Mouse (Mus musculus) kidney, postnatal 25 days (tissue): Measurements from ENCODE around the gene 1700028K03Rik.
A peak's percentile ranks its signal among the peaks of the same experiment; 100 is the strongest.

ENCODE experiments used
- DNase-seq, 2 experiments: peaks; one replicate each; pipeline ENCODE4 v3.0.0; 2021; ENCODE audit warnings: mixed read lengths in 2 of 2

The 1700028K03Rik gene

GRCm38 (mm10) chr5:107547955-107548354, 13.4 kb downstream of the 1700028K03Rik start:
- no peak for DNase-seq

DNA sequence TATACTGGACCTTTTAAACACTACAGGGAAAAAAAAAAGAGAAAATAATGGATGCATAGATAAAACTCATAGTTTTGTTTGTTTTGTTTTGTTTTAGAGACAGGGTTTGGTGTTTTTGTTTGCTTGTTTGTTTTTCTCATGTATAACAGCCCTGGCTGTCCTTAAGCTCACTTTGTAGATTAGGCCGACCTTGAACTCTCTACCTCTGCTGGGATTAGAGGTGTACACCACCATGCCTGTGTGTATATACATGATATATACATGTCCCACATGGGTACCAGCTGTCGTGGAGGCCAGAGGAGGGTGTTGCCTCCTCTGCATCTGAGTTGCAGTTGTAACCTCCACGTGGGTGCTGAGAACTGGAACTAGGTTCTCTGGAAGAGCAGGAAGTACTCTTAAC, 13.9 kb downstream of the 1700028K03Rik start:
- DNase-seq: no peak

- DNase-seq: no peak
These were observed 19.8 kb downstream of the 1700028K03Rik start for GRCm38 (mm10) chr5:107554336-107554735.

DNA sequence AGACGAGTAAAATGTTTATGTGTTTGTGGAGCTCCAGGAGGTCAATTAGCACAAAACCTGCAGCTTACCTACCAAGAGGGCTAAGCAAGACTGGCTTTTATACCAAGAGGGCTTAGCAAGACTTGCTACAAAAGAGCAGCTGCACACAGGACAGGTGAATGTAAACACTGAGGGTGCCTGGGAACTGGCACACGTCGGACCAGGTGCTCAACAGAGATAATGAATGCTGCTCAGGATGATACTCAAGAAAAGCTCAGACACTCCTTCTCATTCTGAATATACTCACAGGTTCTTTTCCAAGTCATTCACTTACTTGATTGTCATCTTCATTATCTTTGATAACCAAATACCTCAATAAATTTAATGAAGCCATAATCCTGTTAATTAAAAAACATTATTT, 22.5 kb downstream of the 1700028K03Rik start:
- no peak for DNase-seq

DNA sequence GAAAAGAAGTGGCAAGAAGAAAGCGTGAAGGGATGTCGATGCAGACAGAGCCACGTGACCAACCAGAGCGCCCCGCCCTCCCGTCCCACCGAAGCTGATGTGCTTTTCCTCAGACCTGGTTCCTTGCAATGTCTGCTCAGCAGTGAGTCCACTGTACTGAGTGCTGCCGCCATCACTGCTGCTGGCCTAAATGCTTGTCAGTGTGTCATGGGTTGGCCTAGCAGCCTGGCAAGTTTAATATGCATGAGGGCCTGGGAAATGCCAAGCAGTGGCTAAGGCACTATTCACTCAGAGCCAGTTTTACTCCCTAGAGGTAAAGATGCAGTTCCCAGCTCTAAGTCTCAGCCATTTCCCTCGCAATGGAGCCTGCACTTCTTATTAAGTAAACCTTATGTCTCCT, 34.6 kb downstream of the 1700028K03Rik start:
- no peak for DNase-seq

- DNase-seq: peak; percentile 89 to 94
These were observed 63.0 kb downstream of the 1700028K03Rik start, which contains the start of the genes Rpap2 and Glmn for GRCm38 (mm10) chr5:107597301-107598077. TSS of gene Rpap2 (plus strand) at chr5:107597373. TSS of gene Glmn (minus strand) at chr5:107597888.

- DNase-seq: no peak
These were observed 63.9 kb downstream of the 1700028K03Rik start for GRCm38 (mm10) chr5:107598380-107598779.
